Mouse (Mus musculus) cerebellum, adult 2 months (tissue): ENCODE results near the gene Dnph1. TPM values are rescaled to one million over a fixed set of nuclear protein-coding genes. Genes with fewer than 3 reads are reported as not detected.
"Not testable (repeated sequence)": the region's sequence is repeated elsewhere in the genome, so short reads cannot be mapped to it uniquely, and the experiment has no call there.

Experiments used
- DNase-seq, 2 experiments: peaks; one replicate each; pipeline ENCODE4 v3.0.0; 2021
- H3K27ac ChIP-seq: fragments of 200-500 bp; 2 replicates; pipeline ENCODE4 v1.5.1; 2012; ENCODE audit warnings: low read length, control low read depth, inconsistent platforms; ENCODE audit not compliant: insufficient read depth
- H3K27me3 ChIP-seq: fragments of 200-500 bp; 2 replicates; pipeline ENCODE4 v1.6.1; 2012; ENCODE audit warnings: inconsistent platforms, mild to moderate bottlenecking, low read length, moderate library complexity; ENCODE audit not compliant: control insufficient read depth, insufficient read depth
- H3K4me1 ChIP-seq: fragments of 200-500 bp; 2 replicates; pipeline ENCODE4 v1.6.1; 2011; ENCODE audit warnings: low read length; ENCODE audit not compliant: control insufficient read depth, insufficient read depth
- H3K4me3 ChIP-seq: fragments of 200-500 bp; replicated peaks from 2 replicates; pipeline ENCODE3; 2011; ENCODE audit warnings: mild to moderate bottlenecking, low read depth, low read length, control low read depth; ENCODE audit not compliant: insufficient read depth
- CTCF ChIP-seq: fragments of 200-500 bp; IDR thresholded peaks from 2 replicates; pipeline ENCODE4 v1.5.1; 2011; ENCODE audit warnings: low read depth, mild to moderate bottlenecking, control low read depth, low read length, moderate library complexity, borderline replicate concordance; ENCODE audit not compliant: insufficient read depth
- POLR2A ChIP-seq: fragments of 200-500 bp; IDR thresholded peaks from 2 replicates; pipeline ENCODE4 v1.6.1; 2011; ENCODE audit warnings: low read length, control low read depth, borderline replicate concordance; ENCODE audit not compliant: insufficient read depth
- WGBS: fragments of 180-500 bp; shearing (Covaris S2); methylation state at CpG from one replicate; pipeline ENCODE4 v1.1.7; 2018; 5-methylcytosine and 5-hydroxymethylcytosine counted together
- polyA plus RNA-seq: library from polyadenylated mRNA; depleted of rRNA; stranded (reverse); fragments of >200 nt; gene quantifications from 2 replicates; pipeline ENCODE4 v1.2.3, GENCODE M21; 2012

Dnph1 gene
- polyA plus RNA-seq, 1 experiment: 5.6 TPM

GRCm38 (mm10) chr17:46484461-46484875 lies 12.0 kb upstream of the Dnph1 start:
- Histone ChIP-seq H3K4me1 (peaks cover 17% of the 10 kb centered on the region), H3K4me3 (peak overlapping the region; percentile 83)
- WGBS: 5% methylated on average over 6 of the region's 6 CpGs

GRCm38 (mm10) chr17:46486995-46487394 lies 9.5 kb upstream of the Dnph1 start:
- peaks cover 17% of the 10 kb centered on the region for H3K4me1 ChIP-seq
- peak overlapping the region; percentile 49 for H3K27ac ChIP-seq
- peak; percentile 35 to 50 for DNase-seq
- peak overlapping the region; percentile 80 for H3K4me3 ChIP-seq
- no peaks in the 10 kb centered on the region for H3K27me3 ChIP-seq
- under 1% methylated on average over 22 of the region's 22 CpGs for WGBS
- TF ChIP-seq POLR2A: no peak
- no peak for TF ChIP-seq CTCF

More at GRCm38 (mm10) chr17:46484461-46484875, 12.0 kb upstream of the Dnph1 start:
- TF ChIP-seq CTCF (no peak; the same call in 1 of the 2 replicates), POLR2A (no peak)
- Histone ChIP-seq H3K27me3 (no peaks in the 10 kb centered on the region), H3K27ac (peak overlapping the region; percentile 8)
- DNase-seq: peak; percentile 63 to 69

GRCm38 (mm10) chr17:46487431-46487830 lies 9.1 kb upstream of the Dnph1 start, which contains the start of gene Ttbk1:
TSS of gene Ttbk1 (minus strand) at chr17:46487675.
- under 1% methylated on average over 22 of the region's 49 CpGs for WGBS
- Histone ChIP-seq H3K4me1 (peaks cover 17% of the 10 kb centered on the region), H3K27me3 (no peaks in the 10 kb centered on the region), H3K4me3 (peak within 1 kb of the TSS; percentile 85), H3K27ac (peak within 1 kb of the TSS; percentile 99)
- no peak for TF ChIP-seq CTCF
- peak; percentile 67; the same call in 1 of the 2 replicates for TF ChIP-seq POLR2A
- DNase-seq: peak; percentile 80 to 85

- no peak for DNase-seq
- H3K4me1 ChIP-seq: no peaks in the 10 kb centered on the region
- no peak overlapping the region for H3K4me3 ChIP-seq
- H3K27me3 ChIP-seq: no peaks in the 10 kb centered on the region
- WGBS: 23% methylated on average over 5 of the region's 5 CpGs
- no peak overlapping the region for H3K27ac ChIP-seq
- no peak for TF ChIP-seq POLR2A
- TF ChIP-seq CTCF: no peak
Observed at GRCm38 (mm10) chr17:46495486-46495885, 1.0 kb upstream of the Dnph1 start.

GRCm38 (mm10) chr17:46496081-46496480 lies 430 bp upstream of the Dnph1 start:
- H3K27me3 ChIP-seq, DNase-seq, H3K4me1 ChIP-seq, H3K27ac ChIP-seq, H3K4me3 ChIP-seq: not testable (repeated sequence)

GRCm38 (mm10) chr17:46497956-46498355 lies 1.4 kb downstream of the Dnph1 start:
- TF ChIP-seq CTCF (no peak), POLR2A (no peak)
- H3K4me3 ChIP-seq: no peak overlapping the region
- no peaks in the 10 kb centered on the region for H3K4me1 ChIP-seq
- no peak for DNase-seq
- H3K27ac ChIP-seq: no peak overlapping the region
- no peaks in the 10 kb centered on the region for H3K27me3 ChIP-seq
- whole genome bisulfite sequencing: 61% methylated on average over 8 of the region's 8 CpGs

GRCm38 (mm10) chr17:46502775-46503174 lies 6.3 kb downstream of the Dnph1 start:
- WGBS: 75% methylated on average over 2 of the region's 2 CpGs
- TF ChIP-seq CTCF: no peak
- no peak for TF ChIP-seq POLR2A
- Histone ChIP-seq H3K4me3 (no peak overlapping the region), H3K27ac (no peak overlapping the region), H3K4me1 (no peaks in the 10 kb centered on the region), H3K27me3 (no peaks in the 10 kb centered on the region)
- no peak for DNase-seq

- TF ChIP-seq POLR2A (no peak), CTCF (no peak)
- DNase-seq: no peak
- 75% methylated on average over 14 of the region's 14 CpGs for WGBS
Observed at GRCm38 (mm10) chr17:46503847-46504638, 7.5 kb downstream of the Dnph1 start.

More at GRCm38 (mm10) chr17:46503847-46504638, 7.5 kb downstream of the Dnph1 start:
- H3K4me3 ChIP-seq: no peak overlapping the region
- H3K27me3 ChIP-seq: no peaks in the 10 kb centered on the region
- H3K4me1 ChIP-seq: no peaks in the 10 kb centered on the region
- H3K27ac ChIP-seq: no peak overlapping the region
